Mouse (Mus musculus) ES-E14 (cell line): ENCODE measurements at regions not wholly inside any gene's neighbourhood (a gene's known extent, or its start where the extent isn't known, plus 50 kb on each side); places are given as distances from the start of the nearest gene placed in this dataset.

ENCODE experiments used
- HCFC1 ChIP-seq: IDR thresholded peaks from 2 replicates; pipeline ENCODE4 v1.6.1; 2012; ENCODE audit warnings: low read length, inconsistent platforms, borderline replicate concordance; ENCODE audit not compliant: insufficient read depth
- MAFK ChIP-seq: IDR thresholded peaks from 2 replicates; pipeline ENCODE4 v1.6.1; 2014; ENCODE audit warnings: mild to moderate bottlenecking, low read depth, low read length, inconsistent platforms; ENCODE audit not compliant: insufficient read depth
- ZC3H11A ChIP-seq: IDR thresholded peaks from 2 replicates; pipeline ENCODE4 v1.6.1; 2012; ENCODE audit warnings: low read depth, mild to moderate bottlenecking, inconsistent platforms, low read length, borderline replicate concordance
- ZNF384 ChIP-seq: IDR thresholded peaks from 2 replicates; pipeline ENCODE4 v1.6.1; 2012; ENCODE audit warnings: low read depth, low read length, inconsistent platforms

- 0 out of 2 replicates have a peak, but pooled peaks have one; percentile 29 for TF ChIP-seq HCFC1
- no peak for TF ChIP-seq ZC3H11A
- no peak for TF ChIP-seq ZNF384
- no peak for TF ChIP-seq MAFK
These were observed 74.4 kb upstream of the Larp1 start for GRCm38 (mm10) chr11:57934391-57934850.
